Mouse (Mus musculus) kidney, postnatal 0 days (tissue): ENCODE results near the gene Zswim7. TPM values are rescaled to one million over a fixed set of nuclear protein-coding genes. Genes with fewer than 3 reads are reported as not detected.

ENCODE experiments used
- ATAC-seq: fragments of 200-750 bp; cut with Nextera tagmentation; replicated peaks from 2 replicates; pipeline ENCODE4 v1.8.0; 2017; ENCODE audit warnings: low read depth, moderate number of reproducible peaks, moderate TSS enrichment, moderate library complexity; ENCODE audit not compliant: low FRiP score
- DNase-seq: peaks from one replicate; pipeline ENCODE4 v3.0.0-alpha.2; 2016; ENCODE audit warnings: low spot score
- H3K27ac ChIP-seq: fragments of 300-500 bp; sonication (generic); 2 replicates; pipeline ENCODE4 v1.5.1; 2014; ENCODE audit warnings: mild to moderate bottlenecking
- H3K27me3 ChIP-seq: fragments of 300-500 bp; sonication (generic); 2 replicates; pipeline ENCODE4 v1.6.1; 2014; ENCODE audit warnings: low read length, mixed read lengths; ENCODE audit not compliant: insufficient read depth
- H3K36me3 ChIP-seq: fragments of 300-500 bp; sonication (generic); 2 replicates; pipeline ENCODE4 v1.6.1; 2014; ENCODE audit warnings: low read length, mixed read lengths; ENCODE audit not compliant: insufficient read depth
- H3K4me1 ChIP-seq: fragments of 300-500 bp; sonication (generic); replicated peaks from 2 replicates; pipeline ENCODE4 v1.6.1; 2014; ENCODE audit warnings: antibody characterized with exemption, low read length, mixed read lengths; ENCODE audit not compliant: insufficient read depth
- H3K4me2 ChIP-seq: fragments of 300-500 bp; sonication (generic); 2 replicates; pipeline ENCODE4 v1.6.1; 2014; ENCODE audit warnings: mild to moderate bottlenecking, low read length, moderate library complexity, mixed read lengths
- H3K4me3 ChIP-seq: fragments of 300-500 bp; sonication (generic); replicated peaks from 2 replicates; pipeline ENCODE4 v1.5.1; 2014; ENCODE audit warnings: low read depth, low read length
- H3K9ac ChIP-seq: fragments of 300-500 bp; sonication (generic); 2 replicates; pipeline ENCODE4 v1.6.1; 2014; ENCODE audit warnings: low read depth, low read length
- H3K9me3 ChIP-seq: fragments of 300-500 bp; sonication (generic); replicated peaks from 2 replicates; pipeline ENCODE4 v1.6.1; 2016; ENCODE audit warnings: low read length, inconsistent platforms, mixed read lengths
- CTCF ChIP-seq: IDR thresholded peaks from 2 replicates; pipeline ENCODE4 v1.5.1; 2016; ENCODE audit warnings: antibody characterized with exemption, low read depth, mild to moderate bottlenecking, moderate library complexity
- WGBS: fragments of 180-500 bp; shearing (Covaris S2); extraction: QIAGEN DNeasy Blood & Tissue Kit; methylation state at CpG from one replicate; pipeline ENCODE4 v1.1.7; 2014; 5-methylcytosine and 5-hydroxymethylcytosine counted together
- polyA plus RNA-seq: library from polyadenylated mRNA; unstranded; fragments of >200 nt; fragmentation: Nextera tagmentation; extraction: Ambion mirVana; gene quantifications from 2 replicates; pipeline ENCODE4 v1.2.1, GENCODE M21; 2015

Gene Zswim7
- polyA plus RNA-seq, 1 experiment from 2014 or later = 43.8 TPM

GRCm38 (mm10) chr11:62265642-62266041, 15.5 kb downstream of the Zswim7 start:
- DNase-seq (no peak), ATAC-seq (no peak)
- no peak for TF ChIP-seq CTCF
- no peaks in the 10 kb centered on the region for H3K27me3 ChIP-seq
- H3K4me1 ChIP-seq = 0 out of 2 replicates have a peak, but pooled peaks cover 3% of the 10 kb centered on the region
- no peak overlapping the region for H3K27ac ChIP-seq
- no peak overlapping the region for H3K9ac ChIP-seq
- WGBS = 76% methylated on average over 7 of the region's 7 CpGs
- H3K4me2 ChIP-seq = no peak overlapping the region
- no peaks in the 10 kb centered on the region for H3K36me3 ChIP-seq
- no peaks in the 10 kb centered on the region for H3K9me3 ChIP-seq
- H3K4me3 ChIP-seq = no peak overlapping the region

GRCm38 (mm10) chr11:62264018-62264417, 17.2 kb downstream of the Zswim7 start:
- no peak overlapping the region for H3K4me2 ChIP-seq
- H3K27ac ChIP-seq = no peak overlapping the region
- ATAC-seq (no peak), DNase-seq (no peak)
- H3K36me3 ChIP-seq = no peaks in the 10 kb centered on the region
- no peak overlapping the region for H3K9ac ChIP-seq
- no peaks in the 10 kb centered on the region for H3K4me1 ChIP-seq
- no peak overlapping the region for H3K4me3 ChIP-seq
- TF ChIP-seq CTCF = no peak
- no peaks in the 10 kb centered on the region for H3K9me3 ChIP-seq
- 78% methylated on average over 7 of the region's 7 CpGs for WGBS
- no peaks in the 10 kb centered on the region for H3K27me3 ChIP-seq

- H3K27me3 ChIP-seq = no peaks in the 10 kb centered on the region
- ATAC-seq = no peak
- no peaks in the 10 kb centered on the region for H3K36me3 ChIP-seq
- no peak overlapping the region for H3K4me3 ChIP-seq
- H3K9ac ChIP-seq = no peak overlapping the region
- no peaks in the 10 kb centered on the region for H3K4me1 ChIP-seq
- DNase-seq = no peak
- no peaks in the 10 kb centered on the region for H3K9me3 ChIP-seq
- H3K27ac ChIP-seq = no peak overlapping the region
- TF ChIP-seq CTCF = no peak
- H3K4me2 ChIP-seq = no peak overlapping the region
- 73% methylated on average over 7 of the region's 7 CpGs for WGBS
Observed at GRCm38 (mm10) chr11:62263599-62263998, 17.6 kb downstream of the Zswim7 start.

- ATAC-seq = peak; percentile 68; the same call in 1 of the 2 replicates
- no peaks in the 10 kb centered on the region for H3K36me3 ChIP-seq
- 46% methylated on average over 5 of the region's 5 CpGs for WGBS
Observed at GRCm38 (mm10) chr11:62259214-62259613, 22.0 kb downstream of the Zswim7 start.

GRCm38 (mm10) chr11:62253380-62253779, 27.8 kb downstream of the Zswim7 start:
- Histone ChIP-seq H3K9me3 (no peaks in the 10 kb centered on the region), H3K9ac (no peak overlapping the region), H3K4me2 (no peak overlapping the region), H3K4me1 (peaks cover 6% of the 10 kb centered on the region; the same call in 1 of the 2 replicates), H3K36me3 (no peaks in the 10 kb centered on the region), H3K27me3 (peaks cover 7% of the 10 kb centered on the region; the same call in 1 of the 2 replicates), H3K27ac (no peak overlapping the region), H3K4me3 (no peak overlapping the region)
- DNase-seq (no peak), ATAC-seq (no peak)
- WGBS = 83% methylated on average over 5 of the region's 5 CpGs
- no peak for TF ChIP-seq CTCF

More at GRCm38 (mm10) chr11:62259214-62259613, 22.0 kb downstream of the Zswim7 start:
- TF ChIP-seq CTCF = no peak
- H3K9ac ChIP-seq = no peak overlapping the region
- no peak overlapping the region for H3K4me3 ChIP-seq
- H3K4me1 ChIP-seq = no peaks in the 10 kb centered on the region
- H3K27me3 ChIP-seq = no peaks in the 10 kb centered on the region
- H3K9me3 ChIP-seq = no peaks in the 10 kb centered on the region
- no peak overlapping the region for H3K27ac ChIP-seq
- no peak overlapping the region for H3K4me2 ChIP-seq
- DNase-seq = no peak

- Histone ChIP-seq H3K36me3 (no peaks in the 10 kb centered on the region), H3K9me3 (no peaks in the 10 kb centered on the region), H3K4me3 (no peak overlapping the region), H3K27me3 (peaks cover 7% of the 10 kb centered on the region; the same call in 1 of the 2 replicates), H3K4me2 (peak overlapping the region; percentile 16; the same call in 1 of the 2 replicates), H3K9ac (no peak overlapping the region), H3K4me1 (peaks cover 9% of the 10 kb centered on the region; the same call in 1 of the 2 replicates), H3K27ac (no peak overlapping the region)
- DNase-seq = peak; percentile 57
- no peak for TF ChIP-seq CTCF
- ATAC-seq = no peak
- WGBS = 50% methylated on average over 11 of the region's 11 CpGs
Observed at GRCm38 (mm10) chr11:62251047-62251446, 30.1 kb downstream of the Zswim7 start.
